Mouse (Mus musculus) adrenal gland, postnatal 10 days (tissue): ENCODE measurements around the gene Dennd5b. TPM values are rescaled to one million over a fixed set of nuclear protein-coding genes. Genes with fewer than 3 reads are reported as not detected.

ENCODE experiments used
- DNase-seq: peaks from one replicate; pipeline ENCODE4 v3.0.0; 2021; ENCODE audit warnings: mixed read lengths
- total RNA-seq, 2 experiments: library from RNA; stranded (reverse); gene quantifications; 2 replicates each; pipeline ENCODE4 v1.2.3; 2021

Gene Dennd5b
- total RNA-seq, 2 experiments from 2014 or later = 19.0 to 19.1 TPM

DNA sequence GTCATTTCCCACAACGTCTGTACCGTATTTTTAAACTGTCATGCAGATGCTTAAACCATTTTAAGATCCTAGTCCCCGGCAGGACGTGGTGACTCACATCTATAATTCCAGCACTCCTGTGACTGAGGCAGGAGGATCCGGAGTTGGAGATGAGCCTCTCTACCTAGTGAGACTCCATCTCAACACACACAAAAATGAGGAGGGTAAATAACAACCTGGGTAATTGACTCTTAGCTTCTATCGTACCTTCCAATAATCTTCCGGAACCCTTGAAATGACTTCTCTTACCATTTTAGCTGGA lies 413 bp upstream of the Dennd5b start:
- DNase-seq = no peak

GRCm38 (mm10) chr6:149100174-149101075 lies 1.1 kb downstream of the Dennd5b start:
- peak; percentile 75 for DNase-seq

DNA sequence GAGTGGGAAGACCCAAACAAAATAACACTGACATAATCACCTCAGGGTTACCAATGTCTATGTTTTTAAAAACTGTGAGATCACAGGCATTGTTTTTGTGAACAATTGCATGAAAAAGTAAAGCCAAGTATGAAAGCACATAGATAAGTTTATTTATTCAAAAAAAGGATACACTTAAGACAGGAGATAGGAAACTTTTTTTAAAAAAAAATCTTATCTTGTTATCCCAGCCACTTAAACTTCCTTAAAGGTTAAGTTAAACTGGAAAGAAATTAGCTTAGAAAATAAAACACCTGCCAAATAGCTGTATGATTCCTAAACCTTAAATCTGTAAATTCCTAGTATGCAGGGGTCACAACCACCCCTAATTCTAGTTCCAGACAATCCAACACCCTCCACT lies 2.5 kb downstream of the Dennd5b start:
- DNase-seq = no peak

GRCm38 (mm10) chr6:149097276-149097675 lies 4.2 kb downstream of the Dennd5b start:
- no peak for DNase-seq

- no peak for DNase-seq
Measured at GRCm38 (mm10) chr6:149096233-149096632, 5.2 kb downstream of the Dennd5b start.

DNA sequence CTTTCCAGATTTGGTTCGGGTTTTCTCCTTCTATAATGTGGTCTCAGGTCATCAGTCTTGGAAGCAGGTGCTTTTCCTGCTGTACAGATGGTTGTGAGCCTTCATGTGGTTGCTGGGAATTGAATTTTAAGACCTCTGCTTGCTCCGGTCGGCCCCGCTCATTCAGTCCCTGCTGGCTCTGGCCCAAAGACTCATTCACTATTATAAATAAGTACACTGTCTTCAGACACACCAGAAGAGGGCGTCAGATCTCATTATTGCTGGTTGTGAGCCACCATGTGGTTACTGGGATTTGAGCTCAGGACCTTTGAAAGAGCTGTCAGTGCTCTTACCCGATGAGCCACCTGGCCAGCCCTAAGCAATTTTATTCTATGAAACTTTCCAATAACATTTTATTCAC lies 6.1 kb downstream of the Dennd5b start:
- DNase-seq = no peak

- no peak for DNase-seq
Measured at GRCm38 (mm10) chr6:149094555-149094954, 6.9 kb downstream of the Dennd5b start.

GRCm38 (mm10) chr6:149093465-149093864 lies 8.0 kb downstream of the Dennd5b start:
- DNase-seq = peak; percentile 12

DNA sequence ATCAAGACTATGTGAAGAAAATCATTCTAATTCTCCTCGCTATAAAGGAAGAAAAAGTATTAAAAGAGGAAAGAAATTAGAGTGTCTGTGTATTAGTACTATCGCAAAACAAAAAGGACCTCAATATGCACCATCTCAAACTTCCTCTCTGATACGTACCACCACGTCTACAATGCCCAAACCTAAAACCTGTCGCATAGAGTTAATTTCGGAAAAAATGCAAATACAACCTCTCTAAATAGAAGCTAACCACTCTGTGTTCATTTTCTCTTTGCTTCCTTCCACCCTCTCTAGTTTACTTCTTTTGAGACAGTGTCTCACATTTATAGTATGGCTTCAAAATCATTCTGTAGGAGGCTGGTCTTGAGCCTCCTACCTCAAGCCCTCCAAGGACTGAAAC lies 9.1 kb downstream of the Dennd5b start:
- no peak for DNase-seq

DNA sequence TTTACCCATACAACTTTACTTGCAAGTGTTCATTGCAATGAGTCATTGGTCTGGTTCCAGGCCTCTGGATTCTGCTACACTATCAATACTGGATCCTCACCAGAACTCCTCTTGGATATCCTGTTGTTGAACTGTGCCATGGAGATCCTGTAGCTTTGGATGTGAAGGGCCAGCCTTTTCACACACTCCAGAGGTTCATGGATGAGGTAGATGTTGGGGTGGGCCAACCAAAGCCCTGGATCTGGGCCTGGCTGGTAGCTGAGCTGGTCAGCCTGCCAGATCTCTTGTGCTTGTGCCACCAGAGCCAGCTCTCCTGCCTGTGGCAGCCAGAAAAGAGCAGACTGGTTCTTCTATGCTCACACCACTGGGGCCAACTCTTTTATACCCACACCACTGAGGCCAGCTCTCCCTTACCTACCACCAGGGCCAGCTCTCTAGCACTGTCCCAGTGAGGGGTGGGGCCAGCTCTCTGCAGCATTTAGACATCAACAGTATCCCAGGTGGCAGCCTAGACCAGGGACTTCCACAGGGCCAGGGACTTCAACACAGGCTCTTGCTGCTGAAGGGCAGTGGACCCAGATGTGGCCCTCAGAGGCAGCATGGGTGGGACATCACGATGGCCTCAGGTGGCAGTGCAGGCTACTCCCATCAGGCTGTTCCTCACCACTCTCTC lies 24.2 kb downstream of the Dennd5b start:
- DNase-seq = peak; percentile 18

GRCm38 (mm10) chr6:149073854-149074253 lies 27.6 kb downstream of the Dennd5b start:
- DNase-seq = no peak

DNA sequence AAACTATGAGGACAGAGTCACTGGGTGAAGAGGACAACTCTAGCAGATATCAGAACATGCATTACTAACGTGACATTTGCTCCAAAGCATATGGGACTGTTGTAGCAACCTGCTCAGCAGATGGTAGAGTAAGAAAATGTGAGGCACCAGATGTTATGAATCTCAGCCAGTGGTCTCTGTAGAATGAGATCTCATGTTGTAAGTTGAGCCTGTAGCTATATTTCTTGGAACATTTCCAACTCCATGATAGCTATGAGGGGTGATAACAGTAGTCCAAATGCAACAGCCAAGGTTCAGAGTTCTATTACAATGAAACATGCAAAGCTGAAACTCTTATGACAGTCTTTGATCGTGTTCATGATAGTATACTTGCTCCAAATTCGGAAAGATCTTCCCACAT lies 28.6 kb downstream of the Dennd5b start:
- DNase-seq = no peak

DNA sequence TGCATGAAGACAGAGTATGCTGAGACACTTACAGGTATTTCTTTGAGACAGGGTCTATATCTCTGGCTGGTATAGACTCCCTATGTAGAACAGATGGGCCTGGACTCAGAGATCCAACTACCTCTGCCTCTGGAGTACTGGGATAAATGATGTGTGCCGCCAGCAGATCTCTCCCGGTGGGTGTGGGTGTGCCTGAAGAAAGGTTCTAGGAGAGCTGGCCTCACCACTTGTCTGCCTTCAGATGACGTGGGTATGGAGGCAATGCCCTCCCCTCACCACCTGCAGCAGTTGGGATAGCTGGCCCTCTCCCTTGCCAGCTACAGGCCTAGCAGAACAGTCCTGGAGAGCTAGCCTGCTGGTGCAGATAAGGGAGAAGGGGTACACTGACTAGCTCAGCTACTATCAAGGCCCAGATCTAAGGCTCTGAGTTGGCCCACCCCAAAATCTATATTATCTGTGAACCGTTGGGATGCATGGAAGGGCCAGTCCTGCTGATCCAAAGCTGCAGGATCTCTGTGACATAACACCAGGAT lies 30.8 kb downstream of the Dennd5b start:
- DNase-seq = no peak

- DNase-seq = no peak
Measured at GRCm38 (mm10) chr6:149063382-149063781, 38.1 kb downstream of the Dennd5b start.

DNA sequence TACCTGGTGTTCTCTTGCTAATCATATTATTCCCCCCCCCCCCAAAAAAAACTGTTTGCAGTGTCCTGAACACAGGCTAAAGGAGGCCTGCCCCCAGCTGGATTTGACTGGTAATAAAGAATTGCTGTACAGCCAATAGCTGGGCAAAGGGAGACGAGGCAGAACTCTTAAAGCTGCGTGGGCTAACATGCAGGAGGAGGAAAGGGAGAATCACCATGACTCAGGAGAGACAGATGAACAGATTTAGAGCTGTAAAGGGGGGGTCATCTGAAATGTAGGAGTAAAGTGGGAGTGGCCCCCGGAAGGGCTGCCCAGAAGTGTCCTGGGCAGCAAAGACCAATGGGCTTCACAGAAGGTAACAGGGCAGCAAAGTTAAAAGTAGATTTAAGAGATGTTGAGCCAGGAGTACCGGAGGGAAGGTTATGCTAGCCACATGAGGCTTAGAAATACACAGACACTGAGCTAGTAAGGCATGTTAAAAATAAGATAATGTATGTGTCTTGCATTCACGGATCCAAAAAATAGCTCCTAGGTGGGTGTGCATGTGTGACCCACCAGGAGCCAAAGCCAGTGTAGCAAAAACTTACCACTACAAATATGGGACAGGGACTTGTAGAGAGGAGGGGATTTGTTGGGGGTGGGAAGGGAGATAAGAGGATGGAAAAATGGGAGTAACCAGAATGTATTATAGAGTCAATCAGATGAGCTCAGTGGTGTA lies 40.7 kb downstream of the Dennd5b start:
- DNase-seq = no peak

DNA sequence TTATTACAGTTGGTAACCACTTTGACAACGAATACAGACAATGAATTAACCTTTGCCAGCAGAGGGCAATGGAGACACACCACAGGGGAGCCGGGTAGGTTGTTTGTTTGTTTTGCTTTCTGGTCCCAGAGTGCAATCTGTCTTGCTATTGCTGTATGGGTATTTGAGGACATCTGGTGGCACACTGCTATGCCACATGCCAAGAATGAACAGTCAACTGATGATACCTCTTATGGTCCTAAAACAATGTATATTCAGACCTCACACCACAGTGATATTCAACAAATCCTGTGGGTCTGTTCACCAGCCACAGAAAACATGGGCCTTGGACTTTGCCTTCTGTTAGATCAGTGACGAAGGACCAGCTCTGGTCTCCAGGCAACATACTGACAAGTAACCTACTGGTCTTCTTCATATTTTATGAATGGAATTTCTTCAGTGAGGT lies 43.5 kb downstream of the Dennd5b start:
- DNase-seq = peak; percentile 52

- no peak for DNase-seq
Measured at GRCm38 (mm10) chr6:149054780-149055179, 46.7 kb downstream of the Dennd5b start.

GRCm38 (mm10) chr6:149050978-149051723 lies 50.3 kb downstream of the Dennd5b start:
- no peak for DNase-seq

- DNase-seq = no peak
Measured at GRCm38 (mm10) chr6:149040099-149040498, 61.4 kb downstream of the Dennd5b start.

DNA sequence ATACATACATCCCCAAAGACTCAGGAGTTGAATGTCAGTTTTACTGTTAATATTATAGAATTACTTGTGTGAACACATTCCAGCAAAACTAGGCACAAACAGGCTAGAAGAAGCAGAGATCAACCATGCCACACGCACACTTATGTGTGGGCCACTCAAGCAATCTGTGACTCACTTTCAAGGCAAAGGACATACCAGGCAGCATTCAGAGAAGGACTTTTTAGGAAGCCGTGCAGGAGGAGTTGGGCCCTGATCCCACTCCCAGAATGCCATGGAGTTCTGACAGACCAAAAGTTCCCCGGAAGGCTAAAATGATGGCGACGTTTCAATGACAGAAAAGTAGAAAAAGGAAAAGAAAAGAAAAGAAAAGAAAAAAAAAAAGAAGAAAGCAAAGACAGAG lies 69.3 kb downstream of the Dennd5b start:
- peak; percentile 22 for DNase-seq

- DNase-seq = no peak
Measured at GRCm38 (mm10) chr6:149031377-149031776, 70.1 kb downstream of the Dennd5b start.

DNA sequence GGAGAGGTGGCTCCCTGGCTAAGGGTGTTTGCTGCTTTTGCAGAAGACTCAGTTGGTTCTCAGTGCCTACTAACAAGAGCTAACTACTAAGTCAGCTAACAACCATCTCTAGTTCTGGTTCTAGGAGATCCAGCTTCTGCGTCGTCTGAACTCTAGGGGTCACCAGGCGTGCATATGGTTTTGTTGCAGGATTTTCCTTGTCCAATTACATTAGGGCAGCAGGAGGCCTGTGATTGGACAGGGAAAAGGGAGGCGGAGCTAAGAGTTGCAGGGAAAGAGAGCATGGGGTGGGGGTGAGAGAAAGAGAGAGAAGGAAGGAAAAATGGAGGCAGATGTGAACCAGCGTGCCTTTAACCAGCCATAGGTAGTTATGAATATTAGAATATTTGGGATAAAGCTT lies 83.0 kb downstream of the Dennd5b start:
- no peak for DNase-seq
